26 mouse cellular contexts compared by ENCODE assay signal in genomic region chr8:13589071-13589470, GRCm38 (mm10). TPM values are rescaled to one million over a fixed set of nuclear protein-coding genes. Genes with fewer than 3 reads are reported as not detected.
DNase-seq lines count a peak whose midpoint lies in the region; ATAC-seq and TF ChIP-seq lines count a peak whose summit lies in the region.
"Had no signal": no experiment of that assay in that cellular context is flagged by ENCODE, and none has a peak within 500 bp of the region (broad histone marks: within the 10 kb centered on the region; RNA-seq: fewer than 3 reads in every experiment).

No protein-coding gene starts in this region.

- no peak for TF ChIP-seq POLR2A in kidney, adult 2 months (IDR thresholded peaks at IDR 0.05; ENCODE audit: low read depth, low read length)

- peaks cover 67% of the 10 kb centered on the region for H3K36me3 ChIP-seq in heart, embryonic 12.5 days
- H3K36me3 ChIP-seq in heart, embryonic 10.5 days: peaks cover 40% of the 10 kb centered on the region
- H3K36me3 ChIP-seq in liver, embryonic 12.5 days: peaks cover 24% of the 10 kb centered on the region
- H3K36me3 ChIP-seq in liver, embryonic 15.5 days (replicated peaks): peaks cover 17% of the 10 kb centered on the region; the same call in 1 of the 2 replicates
- H3K36me3 ChIP-seq in kidney, adult 2 months (ENCODE audit: control insufficient read depth, insufficient read depth, low read length): no peaks in the 10 kb centered on the region
- peaks cover 17% of the 10 kb centered on the region for H3K36me3 ChIP-seq in hindbrain, embryonic 12.5 days

- no peak for TF ChIP-seq CTCF in kidney, adult 2 months (conservative IDR thresholded peaks at IDR 0.05; ENCODE audit: insufficient read depth, insufficient read length, low read depth, low read length)

- no peaks in the 10 kb centered on the region for H3K9me3 ChIP-seq in heart, embryonic 12.5 days (replicated peaks)
- no peaks in the 10 kb centered on the region for H3K9me3 ChIP-seq in heart, embryonic 10.5 days
- H3K9me3 ChIP-seq in liver, embryonic 12.5 days (replicated peaks): no peaks in the 10 kb centered on the region
- no peaks in the 10 kb centered on the region for H3K9me3 ChIP-seq in liver, embryonic 15.5 days (replicated peaks)
- H3K9me3 ChIP-seq in hindbrain, embryonic 12.5 days (replicated peaks): no peaks in the 10 kb centered on the region
- H3K9me3 ChIP-seq: embryonic facial prominence, embryonic 12.5 days; embryonic facial prominence, embryonic 15.5 days; heart, embryonic 15.5 days; hindbrain, embryonic 10.5 days had no signal

- ATAC-seq in heart, embryonic 12.5 days (ENCODE audit: insufficient number of reproducible peaks, low FRiP score): peak; percentile 52; the same call in 1 of the 2 replicates
- peak; percentile 74 for ATAC-seq in liver, embryonic 12.5 days
- ATAC-seq in liver, embryonic 15.5 days (ENCODE audit: insufficient read depth): peak; percentile 64
- ATAC-seq in hindbrain, embryonic 12.5 days (ENCODE audit: low FRiP score): no peak
- ATAC-seq: forebrain, embryonic 16.5 days; hindbrain, postnatal 0 days had no signal

- 54% methylated on average over 6 of the region's 6 CpGs for WGBS in heart, embryonic 12.5 days
- WGBS in heart, embryonic 10.5 days: 58% methylated on average over 6 of the region's 6 CpGs
- 39% methylated on average over 6 of the region's 6 CpGs for WGBS in liver, embryonic 12.5 days (ENCODE audit: insufficient replicate concordance)
- 44% methylated on average over 6 of the region's 6 CpGs for WGBS in liver, embryonic 15.5 days (ENCODE audit: insufficient replicate concordance)
- 71% methylated on average over 6 of the region's 6 CpGs for WGBS in kidney, adult 2 months
- WGBS in hindbrain, embryonic 12.5 days: 80% methylated on average over 6 of the region's 6 CpGs

- H3K27ac ChIP-seq in heart, embryonic 12.5 days (ENCODE audit: poor library complexity, severe bottlenecking): no peak overlapping the region
- H3K27ac ChIP-seq in heart, embryonic 10.5 days: no peak overlapping the region
- peak overlapping the region; percentile 7; the same call in 1 of the 2 replicates for H3K27ac ChIP-seq in liver, embryonic 12.5 days
- H3K27ac ChIP-seq in liver, embryonic 15.5 days (replicated peaks): no peak overlapping the region
- H3K27ac ChIP-seq in kidney, adult 2 months (ENCODE audit: insufficient read depth, low read depth, low read length): no peak overlapping the region
- no peak overlapping the region for H3K27ac ChIP-seq in hindbrain, embryonic 12.5 days
- H3K27ac ChIP-seq: embryonic facial prominence, embryonic 12.5 days; embryonic facial prominence, embryonic 15.5 days; heart, adult 2 months; heart, embryonic 15.5 days; hindbrain, embryonic 10.5 days; hindbrain, embryonic 14.5 days; hindbrain, postnatal 0 days had no signal

- no peak overlapping the region for H3K4me3 ChIP-seq in heart, embryonic 12.5 days
- H3K4me3 ChIP-seq in heart, embryonic 10.5 days: no peak overlapping the region
- H3K4me3 ChIP-seq in liver, embryonic 12.5 days: no peak overlapping the region
- no peak overlapping the region for H3K4me3 ChIP-seq in liver, embryonic 15.5 days (replicated peaks)
- H3K4me3 ChIP-seq in kidney, adult 2 months (ENCODE audit: insufficient read depth, low read depth, low read length): no peak overlapping the region
- no peak overlapping the region for H3K4me3 ChIP-seq in hindbrain, embryonic 12.5 days
- H3K4me3 ChIP-seq: embryonic facial prominence, embryonic 12.5 days; embryonic facial prominence, embryonic 15.5 days; heart, adult 2 months; heart, embryonic 15.5 days; hindbrain, embryonic 10.5 days had no signal

- no peak for DNase-seq in heart, embryonic 10.5 days (ENCODE audit: low spot score)
- DNase-seq in ovary, postnatal 36 days (ENCODE audit: low spot score): no peak
- DNase-seq in kidney, adult 2 months: no peak
- DNase-seq: adrenal gland, postnatal 10 days; adrenal gland, postnatal 36 days; cerebellum, adult 18-20 months; cerebellum, adult 9-10 months; cerebellum, postnatal 25 days; gastrocnemius, postnatal 10 days; gastrocnemius, postnatal 36 days; heart, adult 2 months; heart, postnatal 10 days; heart, postnatal 36 days had no signal

- H3K4me2 ChIP-seq in heart, embryonic 12.5 days: no peak overlapping the region
- H3K4me2 ChIP-seq in liver, embryonic 12.5 days: peak overlapping the region; percentile 21; the same call in 1 of the 2 replicates
- H3K4me2 ChIP-seq in liver, embryonic 15.5 days: no peak overlapping the region
- no peak overlapping the region for H3K4me2 ChIP-seq in hindbrain, embryonic 12.5 days (replicated peaks)
- H3K4me2 ChIP-seq: embryonic facial prominence, embryonic 12.5 days; embryonic facial prominence, embryonic 15.5 days; heart, embryonic 11.5 days; heart, embryonic 15.5 days; hindbrain, embryonic 14.5 days had no signal

- H3K4me1 ChIP-seq in heart, embryonic 12.5 days (replicated peaks): peaks cover 4% of the 10 kb centered on the region; the same call in 1 of the 2 replicates
- peaks cover 11% of the 10 kb centered on the region; the same call in 1 of the 2 replicates for H3K4me1 ChIP-seq in heart, embryonic 10.5 days
- H3K4me1 ChIP-seq in liver, embryonic 12.5 days: peaks cover 20% of the 10 kb centered on the region
- H3K4me1 ChIP-seq in liver, embryonic 15.5 days (replicated peaks): peaks cover 15% of the 10 kb centered on the region
- H3K4me1 ChIP-seq in kidney, adult 2 months (ENCODE audit: control insufficient read depth, insufficient read depth, low read length): no peaks in the 10 kb centered on the region
- no peaks in the 10 kb centered on the region for H3K4me1 ChIP-seq in hindbrain, embryonic 12.5 days
- H3K4me1 ChIP-seq: embryonic facial prominence, embryonic 12.5 days; heart, embryonic 15.5 days; hindbrain, embryonic 10.5 days had no signal

- H3K27me3 ChIP-seq in heart, embryonic 12.5 days (replicated peaks): no peaks in the 10 kb centered on the region
- H3K27me3 ChIP-seq in heart, embryonic 10.5 days (ENCODE audit: insufficient read depth, poor library complexity, severe bottlenecking): no peaks in the 10 kb centered on the region
- no peaks in the 10 kb centered on the region for H3K27me3 ChIP-seq in liver, embryonic 12.5 days (replicated peaks)
- H3K27me3 ChIP-seq in liver, embryonic 15.5 days: no peaks in the 10 kb centered on the region
- H3K27me3 ChIP-seq in kidney, adult 2 months (replicated peaks; ENCODE audit: control insufficient read depth, insufficient read depth, low read length): no peaks in the 10 kb centered on the region
- H3K27me3 ChIP-seq in hindbrain, embryonic 12.5 days: no peaks in the 10 kb centered on the region
- H3K27me3 ChIP-seq: embryonic facial prominence, embryonic 12.5 days; embryonic facial prominence, embryonic 15.5 days; heart, embryonic 15.5 days had no signal

- H3K9ac ChIP-seq in heart, embryonic 12.5 days: no peak overlapping the region
- no peak overlapping the region for H3K9ac ChIP-seq in liver, embryonic 12.5 days
- H3K9ac ChIP-seq in liver, embryonic 15.5 days: no peak overlapping the region
- H3K9ac ChIP-seq in hindbrain, embryonic 12.5 days: no peak overlapping the region
- H3K9ac ChIP-seq: embryonic facial prominence, embryonic 12.5 days; embryonic facial prominence, embryonic 15.5 days; heart, embryonic 15.5 days; hindbrain, embryonic 14.5 days had no signal

RNA-seq across cellular contexts. Expression of gene 1700029H14Rik, which starts 26.8 kb away (rescaled TPM):
- not detected in 2 replicates for polyA plus RNA-seq in heart, embryonic 12.5 days (2016; fragmentation: Nextera tagmentation; extraction: Ambion mirVana)
- polyA plus RNA-seq in heart, embryonic 10.5 days (2016; fragmentation: Nextera tagmentation; extraction: Ambion mirVana): not detected in 2 replicates
- polyA plus RNA-seq in liver, embryonic 12.5 days (2016; fragmentation: Nextera tagmentation; extraction: Ambion mirVana): not detected in 2 replicates
- polyA plus RNA-seq in liver, embryonic 15.5 days (2015; fragmentation: Nextera tagmentation; extraction: Ambion mirVana): not detected in 2 replicates
- polyA plus RNA-seq in kidney, adult 2 months (2012; rRNA removed): not detected in 2 replicates
- polyA plus RNA-seq in hindbrain, embryonic 12.5 days (2016; fragmentation: Nextera tagmentation; extraction: Ambion mirVana): not detected in 2 replicates
- polyA plus RNA-seq: embryonic facial prominence, embryonic 12.5 days; embryonic facial prominence, embryonic 15.5 days; forebrain, embryonic 11.5 days; forebrain, embryonic 16.5 days; heart, embryonic 11.5 days; heart, embryonic 15.5 days; hindbrain, embryonic 10.5 days; hindbrain, embryonic 14.5 days had no signal
